Mouse (Mus musculus) spleen, adult 2 months (tissue): Measurements from ENCODE around the gene Rpl7a.

Experiments used
- CTCF ChIP-seq: fragments of 200-500 bp; IDR thresholded peaks from 2 replicates; pipeline ENCODE4 v1.5.1; 2011; ENCODE audit warnings: mild to moderate bottlenecking, inconsistent platforms; ENCODE audit not compliant: insufficient read depth, insufficient read length, insufficient replicate concordance; ENCODE audit errors: extremely low read depth
- POLR2A ChIP-seq: fragments of 200-500 bp; IDR thresholded peaks from 2 replicates; pipeline ENCODE4 v1.6.1; 2011; ENCODE audit warnings: low read depth, low read length, inconsistent platforms

DNA sequence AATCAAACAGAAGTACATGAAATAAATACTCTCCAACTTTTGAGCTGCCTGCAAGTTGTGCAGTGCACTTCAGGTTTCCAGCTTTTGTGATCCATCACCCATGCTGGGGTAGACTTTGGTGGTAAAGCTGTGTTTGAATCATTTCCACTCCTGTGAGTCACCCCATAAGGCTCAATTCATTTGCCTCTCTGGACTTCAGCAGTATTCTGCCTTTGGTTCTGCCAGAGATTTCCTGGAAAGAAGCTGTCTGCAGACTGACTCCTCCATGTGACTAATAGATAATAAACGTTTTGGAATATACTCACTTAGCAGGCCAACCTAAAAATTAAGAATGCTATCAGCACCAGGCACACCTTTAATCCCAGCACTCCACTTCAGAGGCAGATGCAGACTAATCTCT is 9.8 kb upstream of the Rpl7a start:
- TF ChIP-seq CTCF (no peak), POLR2A (no peak)
